Mouse (Mus musculus) stomach, postnatal 0 days (tissue): ENCODE results near the gene 6030468B19Rik.

Source experiments
- CTCF ChIP-seq: IDR thresholded peaks from 2 replicates; pipeline ENCODE4 v1.5.1; 2016; ENCODE audit warnings: antibody characterized with exemption, low read depth, mild to moderate bottlenecking, moderate library complexity
- EP300 ChIP-seq: optimal IDR thresholded peaks from 2 replicates; pipeline ENCODE3; 2016; ENCODE audit warnings: antibody characterized with exemption

GRCm38 (mm10) chr11:117826164-117826563 is 28.7 kb downstream of the 6030468B19Rik start:
- TF ChIP-seq EP300 (no peak), CTCF (0 out of 2 replicates have a peak, but pooled peaks have one; percentile 9)
